Mouse (Mus musculus) heart, adult 2 months (tissue): ENCODE measurements at regions not wholly inside any gene's neighbourhood (a gene's known extent, or its start where the extent isn't known, plus 50 kb on each side); places are given as distances from the start of the nearest gene placed in this dataset.

Experiments
- DNase-seq, 2 experiments: peaks; one replicate each; pipeline ENCODE4 v3.0.0; 2021
- H3K27ac ChIP-seq: fragments of 200-600 bp; 2 replicates; pipeline ENCODE4 v1.8.1; 2022
- H3K27me3 ChIP-seq: fragments of 200-500 bp; 2 replicates; pipeline ENCODE4 v1.6.1; 2012; ENCODE audit warnings: mild to moderate bottlenecking, low read length, inconsistent platforms, mixed read lengths; ENCODE audit not compliant: control insufficient read depth, insufficient read depth
- H3K36me3 ChIP-seq: fragments of 200-500 bp; 2 replicates; pipeline ENCODE4 v1.6.1; 2012; ENCODE audit warnings: low read length, inconsistent platforms; ENCODE audit not compliant: control insufficient read depth, insufficient read depth
- H3K4me1 ChIP-seq: fragments of 200-500 bp; 2 replicates; pipeline ENCODE4 v1.6.1; 2011; ENCODE audit warnings: low read length; ENCODE audit not compliant: control insufficient read depth, insufficient read depth
- H3K4me3 ChIP-seq: fragments of 200-600 bp; 2 replicates; pipeline ENCODE4 v1.8.1; 2022
- H3K79me2 ChIP-seq: fragments of 200-500 bp; replicated peaks from 2 replicates; pipeline ENCODE4 v1.6.1; 2012; ENCODE audit warnings: mild to moderate bottlenecking, inconsistent platforms, low read length, moderate library complexity, mixed read lengths; ENCODE audit not compliant: control insufficient read depth, insufficient read depth
- H3K9ac ChIP-seq: fragments of 200-500 bp; 2 replicates; pipeline ENCODE4 v1.6.1; 2012; ENCODE audit warnings: low read depth, mild to moderate bottlenecking, control low read depth, inconsistent platforms, low read length, mixed read lengths
- CTCF ChIP-seq: fragments of 200-600 bp; IDR thresholded peaks from 2 replicates; pipeline ENCODE4 v1.8.1; 2022; ENCODE audit warnings: antibody characterized with exemption, mild to moderate bottlenecking, moderate library complexity
- EP300 ChIP-seq: fragments of 200-500 bp; IDR thresholded peaks from 2 replicates; pipeline ENCODE4 v1.6.1; 2011; ENCODE audit warnings: low read depth, low read length, control low read depth; ENCODE audit not compliant: insufficient read depth
- POLR2A ChIP-seq: fragments of 200-500 bp; IDR thresholded peaks from 2 replicates; pipeline ENCODE4 v1.6.1; 2011; ENCODE audit warnings: mild to moderate bottlenecking, low read depth, low read length, control low read depth; ENCODE audit not compliant: insufficient read depth
- WGBS: fragments of 180-500 bp; shearing (Covaris S2); methylation state at CpG from one replicate; pipeline ENCODE4 v1.1.7; 2018; 5-methylcytosine and 5-hydroxymethylcytosine counted together
- intact Hi-C: fragments of 180-260 bp; cut with DNase I; formaldehyde crosslinking; loops from one replicate; pipeline ENCODE4 v1.15.1; 2025

GRCm38 (mm10) chr5:64485043-64485442, 318.1 kb upstream of the Klf3 start:
- intact Hi-C loops, result no loop called here
- Histone ChIP-seq H3K4me1 (no peaks in the 10 kb centered on the region), H3K9ac (no peak overlapping the region), H3K4me3 (no peak overlapping the region), H3K79me2 (no peaks in the 10 kb centered on the region), H3K27ac (no peak overlapping the region), H3K36me3 (no peaks in the 10 kb centered on the region), H3K27me3 (no peaks in the 10 kb centered on the region)
- TF ChIP-seq POLR2A (no peak), EP300 (no peak), CTCF (no peak)
- no peak for DNase-seq
- WGBS, result 89% methylated on average over 3 of the region's 3 CpGs

- Histone ChIP-seq H3K27ac (no peak overlapping the region), H3K79me2 (no peaks in the 10 kb centered on the region), H3K36me3 (no peaks in the 10 kb centered on the region), H3K27me3 (no peaks in the 10 kb centered on the region), H3K4me3 (no peak overlapping the region), H3K4me1 (no peaks in the 10 kb centered on the region), H3K9ac (no peak overlapping the region)
- 94% methylated on average over 6 of the region's 6 CpGs for WGBS
- TF ChIP-seq EP300, result no peak
- no peak for TF ChIP-seq CTCF
- no peak for TF ChIP-seq POLR2A
- intact Hi-C loops, result no loop called here
- DNase-seq, result no peak
Observed at GRCm38 (mm10) chr5:64485856-64486255, 317.3 kb upstream of the Klf3 start.

- H3K4me1 ChIP-seq, result no peaks in the 10 kb centered on the region
- H3K9ac ChIP-seq, result no peak overlapping the region
- 97% methylated on average over 1 of the region's 1 CpGs for WGBS
- TF ChIP-seq CTCF (no peak), POLR2A (no peak), EP300 (no peak)
- H3K79me2 ChIP-seq, result no peaks in the 10 kb centered on the region
- no peak overlapping the region for H3K4me3 ChIP-seq
- no peak for DNase-seq
- H3K27ac ChIP-seq, result no peak overlapping the region
- intact Hi-C loops, result no loop called here
- H3K36me3 ChIP-seq, result no peaks in the 10 kb centered on the region
- no peaks in the 10 kb centered on the region for H3K27me3 ChIP-seq
Observed at GRCm38 (mm10) chr5:64486761-64487160, 316.4 kb upstream of the Klf3 start.

GRCm38 (mm10) chr5:64487698-64488398, 315.3 kb upstream of the Klf3 start:
- Histone ChIP-seq H3K27me3 (no peaks in the 10 kb centered on the region), H3K27ac (peak overlapping the region; percentile 53), H3K36me3 (no peaks in the 10 kb centered on the region), H3K4me1 (no peaks in the 10 kb centered on the region), H3K79me2 (no peaks in the 10 kb centered on the region), H3K4me3 (peak overlapping the region; percentile 35), H3K9ac (no peak overlapping the region)
- TF ChIP-seq POLR2A, result no peak
- no peak for TF ChIP-seq CTCF
- no peak for TF ChIP-seq EP300
- peak in 1 of 2 experiments; percentile 50 for DNase-seq
- 45% methylated on average over 14 of the region's 14 CpGs for WGBS
- intact Hi-C loops, result no loop called here

- no peak for DNase-seq
- no peaks in the 10 kb centered on the region for H3K4me1 ChIP-seq
- H3K27me3 ChIP-seq, result no peaks in the 10 kb centered on the region
- no peak overlapping the region for H3K4me3 ChIP-seq
- WGBS, result 91% methylated on average over 4 of the region's 4 CpGs
- no peak overlapping the region for H3K27ac ChIP-seq
- H3K9ac ChIP-seq, result no peak overlapping the region
- TF ChIP-seq EP300, result no peak
- no peaks in the 10 kb centered on the region for H3K79me2 ChIP-seq
- no peaks in the 10 kb centered on the region for H3K36me3 ChIP-seq
- intact Hi-C loops, result no loop called here
Observed at GRCm38 (mm10) chr5:64489656-64490444, 313.3 kb upstream of the Klf3 start.

- Histone ChIP-seq H3K27ac (no peak overlapping the region), H3K4me1 (no peaks in the 10 kb centered on the region), H3K79me2 (no peaks in the 10 kb centered on the region), H3K36me3 (no peaks in the 10 kb centered on the region), H3K4me3 (no peak overlapping the region), H3K27me3 (no peaks in the 10 kb centered on the region), H3K9ac (no peak overlapping the region)
- DNase-seq, result no peak
- WGBS, result 81% methylated on average over 5 of the region's 5 CpGs
- no peak for TF ChIP-seq POLR2A
- TF ChIP-seq EP300, result no peak
- no peak for TF ChIP-seq CTCF
- intact Hi-C loops, result no loop called here
Observed at GRCm38 (mm10) chr5:64490445-64490950, 312.7 kb upstream of the Klf3 start.
